ENCODE assay signal across 10 mouse cellular contexts in the genomic region with DNA sequence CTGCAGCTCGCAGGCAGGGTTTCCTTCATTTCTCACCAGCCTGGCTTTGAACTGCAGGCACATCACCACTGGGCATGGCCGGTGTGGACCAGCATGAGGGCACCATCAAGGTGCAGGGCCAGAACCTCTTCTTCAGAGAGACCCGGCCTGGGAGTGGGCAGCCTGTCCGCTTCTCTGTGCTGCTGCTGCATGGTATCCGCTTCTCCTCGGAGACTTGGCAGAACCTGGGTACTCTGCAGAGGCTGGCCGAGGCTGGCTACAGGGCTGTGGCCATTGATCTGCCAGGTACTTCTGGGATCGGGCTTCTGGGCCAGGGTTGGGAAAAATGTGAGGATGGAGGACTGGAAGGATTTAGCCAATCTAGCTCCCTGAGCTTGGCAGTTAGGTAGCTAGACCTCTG. TPM values are rescaled to one million over a fixed set of nuclear protein-coding genes. Genes with fewer than 3 reads are reported as not detected.
DNase-seq lines count a peak whose midpoint lies in the region; ATAC-seq and TF ChIP-seq lines count a peak whose summit lies in the region.
"Had no signal": no experiment of that assay in that cellular context is flagged by ENCODE, and none has a peak within 500 bp of the region (broad histone marks: within the 10 kb centered on the region; RNA-seq: fewer than 3 reads in every experiment).

No protein-coding gene starts in this region.

- H3K27me3 ChIP-seq in cerebellum, adult 2 months (ENCODE audit: control insufficient read depth, insufficient read depth, low read length): no peaks in the 10 kb centered on the region
- peaks cover 4% of the 10 kb centered on the region; the same call in 1 of the 2 replicates for H3K27me3 ChIP-seq in hindbrain, embryonic 10.5 days (ENCODE audit: insufficient read depth, poor library complexity, severe bottlenecking)
- H3K27me3 ChIP-seq in hindbrain, embryonic 11.5 days (ENCODE audit: control insufficient read depth, insufficient read depth, low read length): no peaks in the 10 kb centered on the region
- H3K27me3 ChIP-seq in midbrain, embryonic 11.5 days (ENCODE audit: control insufficient read depth, insufficient read depth, low read length): no peaks in the 10 kb centered on the region
- H3K27me3 ChIP-seq in midbrain, embryonic 13.5 days: peaks cover 4% of the 10 kb centered on the region; the same call in 1 of the 2 replicates
- H3K27me3 ChIP-seq in stomach, embryonic 16.5 days (ENCODE audit: control insufficient read depth, insufficient read depth, low read length): no peaks in the 10 kb centered on the region

- no peak for TF ChIP-seq POLR2A in cerebellum, adult 2 months (IDR thresholded peaks at IDR 0.05; ENCODE audit: borderline replicate concordance, insufficient read depth, low read length)

- H3K36me3 ChIP-seq in hindbrain, embryonic 10.5 days: no peaks in the 10 kb centered on the region
- no peaks in the 10 kb centered on the region for H3K36me3 ChIP-seq in hindbrain, embryonic 11.5 days (ENCODE audit: control insufficient read depth, insufficient read depth, low read length)
- no peaks in the 10 kb centered on the region for H3K36me3 ChIP-seq in midbrain, embryonic 11.5 days (ENCODE audit: control insufficient read depth, insufficient read depth, low read length)
- H3K36me3 ChIP-seq in midbrain, embryonic 13.5 days: no peaks in the 10 kb centered on the region
- no peaks in the 10 kb centered on the region for H3K36me3 ChIP-seq in stomach, embryonic 16.5 days (ENCODE audit: control insufficient read depth, insufficient read depth, low read length)

- 41% methylated on average over 8 of the region's 8 CpGs for WGBS in cerebellum, adult 2 months
- 93% methylated on average over 8 of the region's 8 CpGs for WGBS in hindbrain, embryonic 10.5 days
- WGBS in hindbrain, embryonic 11.5 days: 89% methylated on average over 8 of the region's 8 CpGs
- WGBS in midbrain, embryonic 11.5 days: 93% methylated on average over 8 of the region's 8 CpGs
- WGBS in midbrain, embryonic 13.5 days: 92% methylated on average over 8 of the region's 8 CpGs
- 87% methylated on average over 8 of the region's 8 CpGs for WGBS in stomach, embryonic 16.5 days

- no peak for ATAC-seq in hindbrain, embryonic 11.5 days (ENCODE audit: low FRiP score)
- ATAC-seq in midbrain, embryonic 11.5 days (ENCODE audit: low FRiP score): no peak
- ATAC-seq in midbrain, embryonic 13.5 days: no peak
- no peak for ATAC-seq in stomach, embryonic 16.5 days (ENCODE audit: insufficient read depth, low FRiP score)

- peak; percentile 52 to 55 for DNase-seq in cerebellum, adult 2 months
- no peak for DNase-seq in cerebellum, adult 8-10 months
- no peak for DNase-seq in hindbrain, embryonic 10.5 days (ENCODE audit: low spot score)
- no peak for DNase-seq in hindbrain, embryonic 11.5 days (ENCODE audit: low spot score)
- peak; percentile 57 for DNase-seq in midbrain, embryonic 11.5 days (ENCODE audit: low spot score, missing footprints)
- no peak for DNase-seq in left cerebral cortex, adult 18-20 months (ENCODE audit: low spot score in 2 of 2)

- TF ChIP-seq CTCF in cerebellum, adult 2 months (IDR thresholded peaks at IDR 0.05; ENCODE audit: borderline replicate concordance, insufficient read depth, low read depth, low read length): no peak

- H3K4me3 ChIP-seq in cerebellum, adult 2 months (replicated peaks; ENCODE audit: insufficient read depth, low read depth, low read length): no peak overlapping the region
- peak overlapping the region; percentile 20; the same call in 1 of the 2 replicates for H3K4me3 ChIP-seq in hindbrain, embryonic 10.5 days
- H3K4me3 ChIP-seq in hindbrain, embryonic 11.5 days (ENCODE audit: low read depth, low read length): no peak overlapping the region
- H3K4me3 ChIP-seq in midbrain, embryonic 11.5 days (ENCODE audit: low read depth, low read length): no peak overlapping the region
- no peak overlapping the region for H3K4me3 ChIP-seq in midbrain, embryonic 13.5 days (replicated peaks)
- H3K4me3 ChIP-seq in stomach, embryonic 16.5 days (replicated peaks; ENCODE audit: low read length): no peak overlapping the region

- H3K4me2 ChIP-seq in hindbrain, embryonic 11.5 days (replicated peaks; ENCODE audit: low read depth, low read length): no peak overlapping the region
- H3K4me2 ChIP-seq in midbrain, embryonic 11.5 days: no peak overlapping the region
- no peak overlapping the region for H3K4me2 ChIP-seq in midbrain, embryonic 13.5 days (replicated peaks)
- no peak overlapping the region for H3K4me2 ChIP-seq in stomach, embryonic 16.5 days (ENCODE audit: low read depth, low read length)

- no peaks in the 10 kb centered on the region for H3K9me3 ChIP-seq in hindbrain, embryonic 10.5 days
- no peaks in the 10 kb centered on the region for H3K9me3 ChIP-seq in hindbrain, embryonic 11.5 days (ENCODE audit: control insufficient read depth, low read length)
- H3K9me3 ChIP-seq in midbrain, embryonic 11.5 days (ENCODE audit: control insufficient read depth, low read length): no peaks in the 10 kb centered on the region
- H3K9me3 ChIP-seq in midbrain, embryonic 13.5 days: no peaks in the 10 kb centered on the region
- no peaks in the 10 kb centered on the region for H3K9me3 ChIP-seq in stomach, embryonic 16.5 days (replicated peaks; ENCODE audit: control insufficient read depth, low read length)
- H3K9me3 ChIP-seq: G1E had no signal

- peak overlapping the region; percentile 46; the same call in 1 of the 2 replicates for H3K27ac ChIP-seq in cerebellum, adult 2 months (ENCODE audit: insufficient read depth, low read length)
- 0 out of 2 replicates have a peak overlapping the region, but pooled peaks have one; percentile 23 for H3K27ac ChIP-seq in hindbrain, embryonic 10.5 days
- no peak overlapping the region for H3K27ac ChIP-seq in hindbrain, embryonic 11.5 days (ENCODE audit: low read depth, low read length)
- H3K27ac ChIP-seq in midbrain, embryonic 11.5 days (ENCODE audit: low read depth, low read length): no peak overlapping the region
- no peak overlapping the region for H3K27ac ChIP-seq in midbrain, embryonic 13.5 days
- H3K27ac ChIP-seq in stomach, embryonic 16.5 days (ENCODE audit: low read length): peak overlapping the region; percentile 48

- no peak overlapping the region for H3K9ac ChIP-seq in hindbrain, embryonic 11.5 days (ENCODE audit: low read depth, low read length)
- H3K9ac ChIP-seq in midbrain, embryonic 11.5 days (ENCODE audit: low read length): no peak overlapping the region
- H3K9ac ChIP-seq in midbrain, embryonic 13.5 days (replicated peaks): no peak overlapping the region
- 0 out of 2 replicates have a peak overlapping the region, but pooled peaks have one; percentile 2 for H3K9ac ChIP-seq in stomach, embryonic 16.5 days (ENCODE audit: low read length)

- peaks cover 32% of the 10 kb centered on the region for H3K4me1 ChIP-seq in cerebellum, adult 2 months (ENCODE audit: control insufficient read depth, insufficient read depth, low read length)
- H3K4me1 ChIP-seq in hindbrain, embryonic 10.5 days (replicated peaks): peaks cover 90% of the 10 kb centered on the region
- peaks cover 14% of the 10 kb centered on the region for H3K4me1 ChIP-seq in hindbrain, embryonic 11.5 days (replicated peaks; ENCODE audit: control insufficient read depth, insufficient read depth, low read length)
- peaks cover 43% of the 10 kb centered on the region for H3K4me1 ChIP-seq in midbrain, embryonic 11.5 days (ENCODE audit: control insufficient read depth, insufficient read depth, low read length)
- peaks cover 64% of the 10 kb centered on the region for H3K4me1 ChIP-seq in midbrain, embryonic 13.5 days (replicated peaks)
- peaks cover 58% of the 10 kb centered on the region for H3K4me1 ChIP-seq in stomach, embryonic 16.5 days (ENCODE audit: control insufficient read depth, insufficient read depth, low read length)

RNA-seq across cellular contexts. Expression of a gene that starts 2.5 kb away (rescaled TPM):
- 49.7 and 51.5 TPM in 2 replicates for polyA plus RNA-seq in cerebellum, adult 2 months (2012; rRNA removed)
- polyA plus RNA-seq in hindbrain, embryonic 10.5 days (2016; fragmentation: Nextera tagmentation; extraction: Ambion mirVana): 39.7 and 41.9 TPM in 2 replicates
- 31.2 and 34.7 TPM in 2 replicates for polyA plus RNA-seq in hindbrain, embryonic 11.5 days (2014; fragmentation: Nextera tagmentation; extraction: Ambion mirVana)
- polyA plus RNA-seq in midbrain, embryonic 11.5 days (2014; fragmentation: Nextera tagmentation; extraction: Ambion mirVana): 30.8 and 34.5 TPM in 2 replicates
- polyA plus RNA-seq in midbrain, embryonic 13.5 days (2015; fragmentation: Nextera tagmentation; extraction: Ambion mirVana): 40.2 and 43.0 TPM in 2 replicates
- 49.5 and 50.4 TPM in 2 replicates for polyA plus RNA-seq in stomach, embryonic 16.5 days (2015; fragmentation: Nextera tagmentation; extraction: Ambion mirVana)
- total RNA-seq in left cerebral cortex, adult 18-20 months (2021): 10 to 100 TPM; 35.3 to 36.5 TPM
- total RNA-seq: monocyte, adult 5-6 weeks had no signal

RNA-seq across cellular contexts. Expression of a gene that starts 2.7 kb away (rescaled TPM):
- 59.7 and 68.5 TPM in 2 replicates for polyA plus RNA-seq in cerebellum, adult 2 months (2012; rRNA removed)
- polyA plus RNA-seq in hindbrain, embryonic 10.5 days (2016; fragmentation: Nextera tagmentation; extraction: Ambion mirVana): 5.7 and 6.0 TPM in 2 replicates
- polyA plus RNA-seq in hindbrain, embryonic 11.5 days (2014; fragmentation: Nextera tagmentation; extraction: Ambion mirVana): 4.2 and 6.0 TPM in 2 replicates
- 3.9 and 4.5 TPM in 2 replicates for polyA plus RNA-seq in midbrain, embryonic 11.5 days (2014; fragmentation: Nextera tagmentation; extraction: Ambion mirVana)
- 5.8 and 6.0 TPM in 2 replicates for polyA plus RNA-seq in midbrain, embryonic 13.5 days (2015; fragmentation: Nextera tagmentation; extraction: Ambion mirVana)
- polyA plus RNA-seq in stomach, embryonic 16.5 days (2015; fragmentation: Nextera tagmentation; extraction: Ambion mirVana): 28.3 and 35.8 TPM in 2 replicates
- total RNA-seq in left cerebral cortex, adult 18-20 months (2021): 10 to 100 TPM; 12.5 to 12.7 TPM

RNA-seq across cellular contexts. Expression of a gene that starts 3.1 kb away (rescaled TPM):
- polyA plus RNA-seq in cerebellum, adult 2 months (2012; rRNA removed): 515 and 572 TPM in 2 replicates
- 395 and 430 TPM in 2 replicates for polyA plus RNA-seq in hindbrain, embryonic 10.5 days (2016; fragmentation: Nextera tagmentation; extraction: Ambion mirVana)
- 222 and 249 TPM in 2 replicates for polyA plus RNA-seq in hindbrain, embryonic 11.5 days (2014; fragmentation: Nextera tagmentation; extraction: Ambion mirVana)
- polyA plus RNA-seq in midbrain, embryonic 11.5 days (2014; fragmentation: Nextera tagmentation; extraction: Ambion mirVana): 219 and 256 TPM in 2 replicates
- 280 and 309 TPM in 2 replicates for polyA plus RNA-seq in midbrain, embryonic 13.5 days (2015; fragmentation: Nextera tagmentation; extraction: Ambion mirVana)
- polyA plus RNA-seq in stomach, embryonic 16.5 days (2015; fragmentation: Nextera tagmentation; extraction: Ambion mirVana): 39.4 and 42.5 TPM in 2 replicates
- total RNA-seq in left cerebral cortex, adult 18-20 months (2021): 100 to 1,000 TPM; 207 to 212 TPM

RNA-seq across cellular contexts. Expression of a gene that starts 11.8 kb away (rescaled TPM):
- polyA plus RNA-seq in cerebellum, adult 2 months (2012; rRNA removed): 16.2 and 16.4 TPM in 2 replicates
- 36.7 and 37.0 TPM in 2 replicates for polyA plus RNA-seq in hindbrain, embryonic 10.5 days (2016; fragmentation: Nextera tagmentation; extraction: Ambion mirVana)
- polyA plus RNA-seq in hindbrain, embryonic 11.5 days (2014; fragmentation: Nextera tagmentation; extraction: Ambion mirVana): 26.4 and 30.3 TPM in 2 replicates
- 29.9 and 30.4 TPM in 2 replicates for polyA plus RNA-seq in midbrain, embryonic 11.5 days (2014; fragmentation: Nextera tagmentation; extraction: Ambion mirVana)
- 23.6 and 24.4 TPM in 2 replicates for polyA plus RNA-seq in midbrain, embryonic 13.5 days (2015; fragmentation: Nextera tagmentation; extraction: Ambion mirVana)
- polyA plus RNA-seq in stomach, embryonic 16.5 days (2015; fragmentation: Nextera tagmentation; extraction: Ambion mirVana): 43.4 and 44.3 TPM in 2 replicates
- 10 to 100 TPM; 15.6 to 19.4 TPM for total RNA-seq in left cerebral cortex, adult 18-20 months (2021)

RNA-seq across cellular contexts. Expression of a gene that starts 15.8 kb away (rescaled TPM):
- polyA plus RNA-seq in cerebellum, adult 2 months (2012; rRNA removed): 27.9 and 30.7 TPM in 2 replicates
- 0.10 and 0.17 TPM in 2 replicates for polyA plus RNA-seq in hindbrain, embryonic 10.5 days (2016; fragmentation: Nextera tagmentation; extraction: Ambion mirVana)
- 0.22 and 0.29 TPM in 2 replicates for polyA plus RNA-seq in hindbrain, embryonic 11.5 days (2014; fragmentation: Nextera tagmentation; extraction: Ambion mirVana)
- polyA plus RNA-seq in midbrain, embryonic 11.5 days (2014; fragmentation: Nextera tagmentation; extraction: Ambion mirVana): 0.12 and 0.23 TPM in 2 replicates
- 0.63 and 0.75 TPM in 2 replicates for polyA plus RNA-seq in midbrain, embryonic 13.5 days (2015; fragmentation: Nextera tagmentation; extraction: Ambion mirVana)
- polyA plus RNA-seq in stomach, embryonic 16.5 days (2015; fragmentation: Nextera tagmentation; extraction: Ambion mirVana): 0.19 and 0.26 TPM in 2 replicates
- total RNA-seq in left cerebral cortex, adult 18-20 months (2021): 1 to 10 TPM; 9.0 to 9.6 TPM
- total RNA-seq: G1E had no signal
- polyA plus RNA-seq: G1E had no signal

Comparison
In these comparisons a context has a peak if more than half of its experiments do, and no peak if none do; other contexts are left out.
1. DNase-seq: peak in cerebellum, adult 2 months (2 of 2) and midbrain, embryonic 11.5 days (single experiment); none in cerebellum, adult 8-10 months (single experiment), hindbrain, embryonic 10.5 days (single experiment), hindbrain, embryonic 11.5 days (single experiment) and left cerebral cortex, adult 18-20 months (0 of 2).
2. H3K27ac ChIP-seq: peak in cerebellum, adult 2 months (single experiment), hindbrain, embryonic 10.5 days (single experiment) and stomach, embryonic 16.5 days (single experiment); none in hindbrain, embryonic 11.5 days (single experiment), midbrain, embryonic 11.5 days (single experiment) and midbrain, embryonic 13.5 days (single experiment).